Mouse (Mus musculus): ENCODE measurements around the gene Tle3.

GRCm38 (mm10) chr9:61436761-61437160, 64.6 kb downstream of the Tle3 start:
- no peak for TF ChIP-seq POLR2A (IDR thresholded peaks at IDR 0.05; ENCODE audit: borderline replicate concordance, control insufficient read depth, low read depth, low read length)
- TF ChIP-seq CTCF (IDR thresholded peaks at IDR 0.05; ENCODE audit: control insufficient read depth, insufficient read depth, low read length): no peak

Measured in bone marrow, adult 2 months (tissue).